Mouse (Mus musculus): Measurements from ENCODE around the gene Ltbp1.

Ltbp1 gene

DNA sequence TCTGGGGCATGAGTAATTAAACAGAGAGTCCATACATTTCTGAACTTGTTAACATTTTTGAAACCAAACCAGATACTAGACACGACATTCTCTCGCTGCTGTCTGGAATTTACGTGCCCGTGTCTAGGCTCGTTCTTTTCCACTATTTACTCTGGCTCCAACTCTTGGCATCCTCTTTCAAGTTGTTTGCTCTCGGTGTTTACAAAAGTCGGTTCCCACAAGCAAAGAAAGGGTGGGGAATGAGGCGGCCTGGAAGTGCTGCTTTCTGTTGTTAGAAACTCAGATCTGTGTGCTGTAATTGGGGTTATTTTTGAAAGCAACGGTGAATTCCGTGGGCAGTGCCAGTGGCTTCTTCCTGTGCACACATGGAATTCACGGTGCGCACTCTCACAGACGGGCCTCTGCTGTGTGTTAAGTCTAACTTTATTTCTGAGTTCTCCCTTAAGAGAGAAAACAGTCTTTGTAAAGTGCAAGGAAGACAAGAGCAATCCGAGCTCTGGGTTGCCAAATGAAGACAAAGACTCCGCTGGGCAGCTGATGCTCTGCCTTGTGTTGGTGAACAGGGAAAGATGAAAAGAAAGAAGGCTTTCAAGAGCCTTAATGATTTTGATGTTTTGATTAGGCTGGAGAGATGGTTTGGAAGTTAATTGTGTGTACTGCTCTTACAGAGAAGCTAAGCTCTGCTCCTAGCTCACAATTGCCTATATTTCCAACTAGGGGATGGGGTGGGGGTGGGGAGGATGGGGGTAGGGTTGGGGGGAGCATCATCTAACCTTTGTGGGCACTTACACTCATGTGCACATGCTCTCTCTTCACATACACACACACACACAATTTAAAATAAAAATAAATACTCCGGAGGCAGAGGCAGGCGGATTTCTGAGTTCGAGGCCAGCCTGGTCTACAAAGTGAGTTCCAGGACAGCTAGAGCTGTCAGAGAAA is 302.0 kb downstream of the Ltbp1 start:
- peak; percentile 65 to 79 for DNase-seq

DNA sequence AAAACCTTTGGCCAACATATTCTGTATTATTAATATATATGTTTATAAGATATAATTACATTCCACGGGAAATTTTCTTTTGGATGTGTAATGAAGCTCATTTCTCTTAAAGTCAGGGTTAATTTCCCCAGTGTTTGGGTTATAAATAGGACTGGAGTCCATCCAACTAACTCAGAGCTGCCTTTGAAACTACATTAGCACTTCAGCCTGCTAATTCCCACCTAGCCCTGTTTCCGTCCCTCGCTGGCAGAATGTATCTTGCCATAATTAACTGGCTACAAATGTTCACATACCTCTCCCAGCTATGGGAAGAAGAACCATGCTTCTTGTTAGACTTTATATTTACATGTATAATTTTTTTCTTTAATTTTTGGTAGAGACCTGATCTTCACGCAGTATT is 311.7 kb downstream of the Ltbp1 start:
- no peak for DNase-seq

DNA sequence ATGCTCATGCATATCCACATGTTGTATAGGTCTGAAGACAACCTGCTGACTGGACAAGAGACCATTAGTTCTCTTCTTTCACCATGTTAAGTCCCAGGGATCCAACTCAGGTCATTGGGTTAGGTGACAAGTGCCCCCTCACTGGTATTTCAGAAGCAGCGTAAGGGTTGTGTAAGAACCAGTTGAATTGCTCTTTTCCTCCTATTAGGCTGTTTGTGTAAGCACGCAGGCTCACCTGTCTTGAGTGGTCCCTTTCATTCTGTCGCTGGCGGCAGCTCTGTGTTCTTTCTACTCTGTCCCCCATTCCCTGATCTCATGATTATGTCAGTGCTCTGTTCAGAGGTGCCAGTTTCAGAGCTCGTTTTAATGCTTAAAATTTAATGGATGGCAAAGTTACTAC is 317.9 kb downstream of the Ltbp1 start:
- peak in 1 of 2 experiments; percentile 31 for DNase-seq

GRCm38 (mm10) chr17:75323766-75324165 is 318.4 kb downstream of the Ltbp1 start:
- no peak for DNase-seq

DNA sequence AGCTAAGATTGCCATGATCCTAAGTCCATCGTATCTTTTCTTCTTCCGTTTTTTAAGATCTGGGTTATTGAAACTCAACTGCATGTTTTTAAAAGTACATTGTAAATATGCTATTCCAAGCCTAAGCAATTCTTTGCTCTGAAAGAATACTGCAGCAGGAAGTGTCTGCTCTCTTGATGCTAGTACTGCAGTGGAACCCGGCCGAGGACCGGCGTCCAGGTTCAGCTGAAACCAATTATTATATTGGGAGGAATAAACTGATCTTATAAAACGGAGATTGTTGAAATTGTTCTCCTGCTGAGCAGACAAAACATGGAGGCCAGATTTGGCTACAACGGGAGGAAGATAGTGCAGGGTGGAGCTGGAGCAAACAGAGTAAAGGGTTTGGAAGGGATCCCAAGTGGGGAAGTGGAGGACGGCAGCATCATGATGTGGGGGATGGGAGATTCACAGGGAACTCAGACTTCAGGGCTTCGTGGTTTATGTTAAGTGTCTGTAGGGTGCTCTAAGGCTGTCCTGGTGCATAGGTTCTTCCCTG is 322.8 kb downstream of the Ltbp1 start:
- no peak for DNase-seq

DNA sequence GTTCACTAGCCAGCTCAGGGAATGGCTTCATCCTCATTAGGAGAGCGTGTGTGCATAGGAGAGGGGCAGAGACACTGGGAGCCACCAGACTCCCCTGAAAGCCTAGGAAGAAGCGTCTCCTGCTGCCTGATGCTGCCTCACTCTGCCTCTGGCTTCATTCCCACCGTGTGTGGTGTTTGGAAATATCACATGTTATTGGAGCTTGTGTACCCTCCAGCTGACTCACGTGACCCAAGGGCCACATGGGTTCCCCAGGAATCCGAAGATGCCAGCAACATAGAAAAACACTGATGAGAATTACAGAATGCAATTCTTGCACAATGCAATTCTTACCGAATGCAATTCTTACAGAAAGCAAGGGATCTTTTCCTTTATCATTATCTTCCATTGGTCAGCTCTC is 325.0 kb downstream of the Ltbp1 start:
- DNase-seq: no peak

DNA sequence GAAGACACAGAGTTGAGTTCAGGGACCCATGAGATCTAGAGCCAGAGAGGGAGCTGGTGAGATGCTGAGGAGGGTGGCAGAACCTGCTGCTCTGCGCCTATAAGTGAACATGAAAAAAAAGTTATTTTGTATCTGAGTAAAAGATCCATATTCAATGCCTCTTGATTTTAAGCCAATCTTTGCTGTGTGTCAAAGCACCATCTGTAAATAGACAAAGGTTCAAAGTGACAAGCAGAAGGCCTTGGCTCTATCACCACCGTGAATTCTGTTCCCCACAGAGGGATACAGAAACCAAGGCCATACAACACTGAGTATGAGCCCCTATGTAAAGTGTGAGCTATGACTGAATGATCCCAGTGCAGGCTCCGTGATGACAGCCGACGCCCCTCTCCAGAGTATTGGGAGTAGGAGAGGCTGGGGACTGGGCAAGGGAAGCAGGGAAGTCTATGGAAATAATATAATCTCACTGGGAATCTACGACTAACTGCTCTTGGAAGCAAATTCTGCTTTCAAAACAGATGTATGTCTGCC is 326.1 kb downstream of the Ltbp1 start:
- DNase-seq: no peak

DNA sequence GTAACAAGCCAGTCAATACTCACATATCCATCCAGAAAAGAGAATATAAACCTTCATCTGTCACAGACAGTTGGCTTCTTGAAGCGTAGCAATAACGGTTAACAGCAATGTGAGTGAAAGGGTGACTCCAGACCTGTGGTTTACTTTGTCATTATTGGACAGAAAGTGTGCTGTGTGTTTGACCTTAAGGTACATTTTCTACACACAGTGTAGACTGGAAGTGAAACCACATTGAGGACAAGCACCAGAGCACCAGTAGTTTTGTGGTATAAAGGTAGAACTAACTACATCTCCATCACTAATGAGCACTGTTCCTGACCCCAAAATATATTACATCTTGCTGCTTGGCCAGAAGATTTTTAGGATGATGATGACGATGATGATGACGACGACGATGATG is 326.9 kb downstream of the Ltbp1 start:
- DNase-seq: no peak

GRCm38 (mm10) chr17:75333011-75333410 is 327.6 kb downstream of the Ltbp1 start:
- no peak for DNase-seq

GRCm38 (mm10) chr17:75333759-75334158 is 328.4 kb downstream of the Ltbp1 start:
- no peak for DNase-seq

- no peak for DNase-seq
Observed at GRCm38 (mm10) chr17:75335649-75336048, 330.3 kb downstream of the Ltbp1 start.

DNA sequence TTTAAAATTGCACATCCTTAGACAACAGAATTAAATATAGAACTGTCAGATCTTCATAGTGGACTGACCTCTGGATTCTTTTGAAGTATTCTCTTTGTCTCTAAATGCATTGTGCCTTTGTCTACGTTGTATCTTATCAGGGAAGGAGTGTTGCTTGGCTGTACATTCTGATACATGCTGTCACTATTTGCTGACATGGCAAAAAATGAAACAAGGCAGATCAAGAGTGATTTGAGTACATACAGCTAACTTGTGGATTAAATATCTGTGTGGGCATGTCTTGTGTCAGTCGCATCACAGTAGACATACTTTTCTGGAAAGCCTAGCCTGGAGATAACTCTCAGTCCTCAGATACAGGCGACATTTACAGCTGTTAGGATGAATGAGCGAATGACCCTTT is 335.9 kb downstream of the Ltbp1 start:
- no peak for DNase-seq

DNA sequence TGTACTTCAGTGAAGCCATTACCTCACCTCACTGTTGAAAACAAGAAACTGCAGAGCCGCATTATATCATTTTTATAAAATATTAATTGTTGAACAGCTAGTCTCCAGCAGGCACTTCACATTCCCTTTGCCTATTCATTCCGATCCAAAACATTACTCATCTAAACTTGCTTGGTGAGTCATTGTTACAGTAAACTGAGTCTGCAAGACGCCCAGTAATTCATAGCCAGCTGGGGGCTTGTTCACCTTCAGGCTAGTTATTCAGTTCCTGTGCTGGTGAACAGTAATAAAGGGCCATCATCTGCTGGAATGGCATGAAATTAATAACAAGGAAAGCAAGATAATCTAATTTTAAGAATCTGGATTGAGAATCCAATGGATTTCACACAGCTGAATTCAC is 339.7 kb downstream of the Ltbp1 start:
- no peak for DNase-seq

DNA sequence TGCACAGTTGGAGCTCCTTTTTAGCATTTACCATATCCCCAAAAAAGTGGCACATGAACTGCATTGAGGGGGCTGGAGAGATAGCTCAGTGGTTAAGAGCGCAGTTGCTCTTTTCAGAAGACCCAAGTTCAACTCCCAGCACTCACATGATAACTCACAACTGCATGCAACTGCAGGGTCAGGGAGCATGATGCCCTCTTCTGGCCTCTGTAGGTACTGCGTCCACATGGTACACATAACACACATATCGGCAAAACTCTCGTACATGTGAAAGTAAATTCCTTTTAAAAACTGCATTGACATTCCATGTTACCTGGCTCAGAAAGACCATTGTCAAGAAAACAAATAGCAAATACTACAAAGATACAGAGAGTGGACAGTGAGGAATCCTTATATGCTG is 342.0 kb downstream of the Ltbp1 start:
- no peak for DNase-seq

- DNase-seq: peak; percentile 31 to 61
Observed at GRCm38 (mm10) chr17:75349109-75349508, 343.7 kb downstream of the Ltbp1 start.

DNA sequence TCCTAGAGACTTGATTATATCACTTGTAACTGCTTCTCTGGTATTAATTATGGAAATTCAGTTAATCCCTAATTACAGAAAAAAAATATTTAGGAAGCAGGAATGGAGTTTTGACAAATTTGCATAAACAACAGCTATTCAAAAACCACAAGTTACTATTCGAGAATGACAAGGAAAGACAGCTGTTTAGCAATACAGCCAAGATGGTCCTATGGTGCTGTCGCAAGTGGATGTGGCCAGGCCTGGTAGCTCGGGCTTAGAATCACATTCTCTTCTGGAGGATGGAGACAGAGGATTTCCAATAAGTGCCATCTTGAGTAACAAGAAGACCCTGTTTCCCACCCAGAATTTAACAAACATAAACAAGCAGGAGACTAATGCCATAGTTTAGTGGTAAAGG is 344.2 kb downstream of the Ltbp1 start:
- no peak for DNase-seq

- DNase-seq: no peak
Observed at GRCm38 (mm10) chr17:75353323-75353722, 348.0 kb downstream of the Ltbp1 start.

DNA sequence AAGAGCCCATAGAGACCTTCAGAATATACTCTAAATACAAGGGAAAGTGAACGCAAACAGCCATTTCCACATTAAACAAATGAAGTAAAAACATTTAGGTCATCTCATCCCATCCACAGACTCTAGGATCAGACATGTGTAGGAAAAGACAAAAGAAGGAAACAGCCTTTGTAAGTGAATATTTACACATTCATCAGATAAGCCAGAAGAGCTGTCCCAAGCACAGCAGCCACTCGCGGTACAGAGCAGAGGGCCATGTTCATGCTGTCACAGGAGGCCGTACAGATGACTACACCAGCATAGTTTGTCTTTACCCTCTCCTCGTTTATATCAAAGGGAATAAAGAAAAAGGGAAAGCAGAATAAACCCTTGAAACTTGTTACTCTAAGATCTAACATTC is 350.1 kb downstream of the Ltbp1 start:
- DNase-seq: peak in 1 of 2 experiments; percentile 21

- DNase-seq: no peak
Observed at GRCm38 (mm10) chr17:75360111-75360510, 354.7 kb downstream of the Ltbp1 start.

DNA sequence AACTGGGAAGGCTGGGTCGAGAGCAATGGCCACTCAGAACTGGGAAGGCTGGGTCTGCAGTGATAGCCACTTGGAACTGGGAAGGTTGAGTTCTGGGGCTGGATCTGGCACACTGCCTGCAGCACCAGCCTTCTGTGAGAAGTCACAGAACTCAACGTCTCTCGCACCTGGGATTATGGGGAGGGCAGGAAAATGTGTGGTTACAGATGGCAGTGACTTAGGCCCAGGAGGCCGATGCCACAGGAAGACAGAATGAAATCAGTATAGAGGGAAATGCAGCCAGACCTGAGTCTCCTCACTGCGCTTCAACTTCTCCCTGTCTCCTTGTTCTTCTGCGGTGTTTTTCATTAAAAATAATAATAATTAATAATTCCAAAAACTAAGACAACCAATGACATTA is 361.0 kb downstream of the Ltbp1 start:
- no peak for DNase-seq

DNA sequence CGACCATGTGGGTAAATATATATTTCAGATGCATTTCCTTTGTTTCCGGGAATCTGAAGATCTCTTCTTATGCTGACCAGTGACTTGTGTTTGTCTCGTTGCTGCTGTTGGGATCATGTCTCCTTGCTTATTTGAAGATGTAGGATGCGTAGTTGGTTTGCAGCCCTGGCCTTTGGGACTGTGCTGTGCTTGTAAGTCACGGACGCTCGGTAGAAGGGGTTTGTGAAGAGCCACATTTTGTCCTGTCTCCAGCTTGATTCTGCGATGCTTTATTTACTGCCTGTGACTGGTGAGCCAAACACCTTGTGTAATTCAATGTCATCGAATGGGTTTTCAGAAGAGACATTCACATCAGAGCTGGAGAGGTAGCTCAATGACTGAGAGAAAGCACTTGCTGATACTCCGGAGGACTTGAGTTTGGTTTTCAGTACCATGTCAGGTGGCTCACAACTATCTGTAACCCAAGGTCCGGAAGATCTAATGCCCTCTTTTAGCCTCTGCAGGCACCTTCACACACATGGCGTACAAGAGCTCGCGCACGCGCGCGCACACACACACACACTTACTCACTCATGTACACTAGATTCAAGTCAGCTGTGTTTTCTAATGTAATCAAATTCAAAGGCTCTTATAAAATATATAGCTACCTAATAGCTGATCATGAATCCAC is 362.3 kb downstream of the Ltbp1 start:
- no peak for DNase-seq

GRCm38 (mm10) chr17:75368580-75368979 is 363.2 kb downstream of the Ltbp1 start:
- DNase-seq: peak; percentile 28 to 58

DNA sequence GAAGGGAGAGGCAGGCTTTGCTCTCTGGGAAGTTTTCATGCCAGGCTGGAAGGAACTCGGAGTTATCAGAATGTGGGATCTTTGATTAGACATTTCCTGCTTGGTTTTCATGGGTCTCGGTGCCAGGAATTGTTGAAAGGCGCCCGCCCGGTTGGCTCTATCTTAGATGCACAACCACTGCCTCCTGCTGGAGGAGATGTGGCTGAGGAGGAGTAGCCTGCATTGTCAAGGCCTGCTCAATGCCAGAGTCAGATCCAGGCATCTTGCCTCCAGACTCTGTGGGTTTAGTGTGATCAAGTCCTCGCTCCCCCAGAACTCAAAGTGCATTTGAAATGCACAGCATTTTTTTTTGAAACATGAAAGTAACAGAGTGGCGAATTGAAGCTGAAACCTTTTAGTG is 364.0 kb downstream of the Ltbp1 start:
- DNase-seq: peak; percentile 73 to 82

DNA sequence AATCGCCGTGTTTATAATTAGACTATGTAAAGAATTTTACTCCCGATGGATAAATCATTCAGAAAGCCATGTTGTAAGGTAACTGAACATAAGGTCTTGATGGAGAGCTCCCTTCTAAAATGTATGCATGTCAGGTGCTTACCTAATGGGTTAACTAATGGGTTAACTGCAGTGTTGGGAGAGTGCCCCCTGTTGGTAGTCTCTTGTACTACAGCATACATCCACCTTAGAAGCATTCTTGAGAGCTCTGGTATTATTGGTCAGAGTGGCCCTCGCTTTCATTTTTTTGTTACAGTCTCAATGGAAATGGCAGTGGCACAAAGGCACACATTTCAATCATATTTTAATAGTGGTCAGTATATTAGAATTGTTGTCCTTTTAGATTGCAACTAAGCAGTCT is 364.8 kb downstream of the Ltbp1 start:
- no peak for DNase-seq

All from lung, adult 18-20 months (tissue).